Mouse (Mus musculus) ES-E14 (cell line): ENCODE results near the gene Sox12. TPM values are rescaled to one million over a fixed set of nuclear protein-coding genes. Genes with fewer than 3 reads are reported as not detected.

Experiments used
- DNase-seq: peaks from one replicate; pipeline ENCODE4 v3.0.0-alpha.2; 2013; ENCODE audit warnings: low read depth, low spot score
- H3K27ac ChIP-seq: 2 replicates; pipeline ENCODE4 v1.5.1; 2012; ENCODE audit warnings: low read depth, mild to moderate bottlenecking, low read length, moderate library complexity, mixed read lengths; ENCODE audit not compliant: poor library complexity, insufficient read depth, severe bottlenecking
- H3K36me3 ChIP-seq: 2 replicates; pipeline ENCODE4 v1.6.1; 2012; ENCODE audit warnings: mild to moderate bottlenecking, low read length, moderate library complexity, mixed read lengths; ENCODE audit not compliant: control insufficient read depth, poor library complexity, insufficient read depth, severe bottlenecking
- H3K4me1 ChIP-seq, 2 experiments: fragments of 150-350 bp in 1 of 2; sonication (generic) in 1 of 2; 2 replicates each; pipeline ENCODE4 v1.6.1; 2012; ENCODE audit warnings: low read length in 2 of 2, mild to moderate bottlenecking in 1 of 2, mixed read lengths in 1 of 2; ENCODE audit not compliant: control insufficient read depth in 2 of 2, insufficient read depth in 2 of 2, poor library complexity in 1 of 2
- H3K4me3 ChIP-seq, 2 experiments: fragments of 150-350 bp in 1 of 2; sonication (generic) in 1 of 2; 2 replicates each; pipeline ENCODE4 v1.5.1; 2012; ENCODE audit warnings: low read length in 2 of 2, low read depth in 1 of 2, mild to moderate bottlenecking in 1 of 2, mixed read lengths in 1 of 2; ENCODE audit not compliant: insufficient read depth in 1 of 2, poor library complexity in 1 of 2, severe bottlenecking in 1 of 2
- H3K9ac ChIP-seq: 2 replicates; pipeline ENCODE4 v1.6.1; 2012; ENCODE audit warnings: low read depth, mild to moderate bottlenecking, low read length, mixed read lengths; ENCODE audit not compliant: poor library complexity, insufficient read depth, severe bottlenecking
- H3K9me3 ChIP-seq: fragments of 150-350 bp; sonication (generic); 2 replicates; pipeline ENCODE4 v1.6.1; 2012; ENCODE audit warnings: low read depth, mild to moderate bottlenecking, low read length; ENCODE audit not compliant: control insufficient read depth, insufficient read depth
- CHD2 ChIP-seq: IDR thresholded peaks from 2 replicates; pipeline ENCODE4 v1.6.1; 2014; ENCODE audit warnings: mild to moderate bottlenecking, low read depth, low read length, inconsistent platforms
- HCFC1 ChIP-seq: IDR thresholded peaks from 2 replicates; pipeline ENCODE4 v1.6.1; 2012; ENCODE audit warnings: low read length, inconsistent platforms, borderline replicate concordance; ENCODE audit not compliant: insufficient read depth
- MAFK ChIP-seq: IDR thresholded peaks from 2 replicates; pipeline ENCODE4 v1.6.1; 2014; ENCODE audit warnings: mild to moderate bottlenecking, low read depth, low read length, inconsistent platforms; ENCODE audit not compliant: insufficient read depth
- ZC3H11A ChIP-seq: IDR thresholded peaks from 2 replicates; pipeline ENCODE4 v1.6.1; 2012; ENCODE audit warnings: low read depth, mild to moderate bottlenecking, inconsistent platforms, low read length, borderline replicate concordance
- ZNF384 ChIP-seq: IDR thresholded peaks from 2 replicates; pipeline ENCODE4 v1.6.1; 2012; ENCODE audit warnings: low read depth, low read length, inconsistent platforms
- in situ Hi-C, 2 experiments: fragments of 600-800 bp; cut with MboI; formaldehyde crosslinking; loops; one replicate each; pipeline ENCODE4 v1.15.1; 2025; ENCODE audit warnings: low sequenced_read_pairs in 2 of 2, inconsistent platforms in 1 of 2; ENCODE audit not compliant: unreplicated experiment in 2 of 2
- total RNA-seq: library from RNA; depleted of rRNA; stranded (reverse); fragments of 300-350 nt; gene quantifications from 2 replicates; pipeline ENCODE4 v1.2.3, GENCODE M21; 2012

Gene Sox12
- total RNA-seq, 1 experiment: 7.4 TPM

DNA sequence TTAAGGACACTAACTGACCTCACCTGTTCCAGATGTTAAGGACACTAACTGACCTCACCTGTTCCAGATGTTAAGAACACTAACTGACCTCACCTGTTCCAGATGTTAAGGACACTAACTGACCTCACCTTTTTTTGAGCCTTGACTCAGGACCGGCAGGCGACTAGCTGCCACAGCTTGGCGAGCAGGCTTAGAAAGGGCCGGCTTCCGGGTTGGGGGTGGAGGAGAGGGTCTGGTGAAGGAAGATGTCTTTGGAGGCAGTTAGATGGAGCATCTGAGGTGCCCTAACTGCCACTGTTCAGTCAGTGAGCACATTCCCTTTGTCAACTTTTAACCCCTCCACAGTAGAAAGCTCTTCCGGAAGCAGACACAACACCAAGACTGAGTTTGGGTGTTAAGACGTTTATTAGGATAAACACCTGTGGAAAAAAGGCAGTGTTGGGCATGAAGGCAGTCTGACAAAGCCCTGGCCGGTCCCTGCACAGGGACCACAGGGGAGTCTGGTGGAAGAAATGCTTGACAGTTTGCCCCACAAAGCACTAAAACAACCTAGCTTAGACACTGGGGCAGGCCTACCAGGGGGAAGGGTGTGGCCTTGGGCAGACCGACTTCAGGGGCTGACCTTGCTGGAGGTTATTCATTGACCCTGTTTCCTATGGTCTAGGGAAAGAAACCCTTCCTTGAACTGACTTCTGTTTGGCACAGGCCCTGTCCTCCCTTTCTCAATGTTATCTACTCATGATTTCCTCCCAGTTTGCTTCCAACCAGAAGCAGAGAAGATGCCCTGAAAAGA, 4.4 kb downstream of the Sox12 start:
- DNase-seq: no peak
- peaks cover 7% of the 10 kb centered on the region; the same call in 1 of the 2 replicates for H3K36me3 ChIP-seq
- no peak overlapping the region for H3K9ac ChIP-seq
- no peaks in the 10 kb centered on the region for H3K9me3 ChIP-seq
- H3K4me1 ChIP-seq: peaks cover 7 to 10% of the 10 kb centered on the region in 2 experiments
- TF ChIP-seq ZC3H11A: no peak
- no peak for TF ChIP-seq HCFC1
- no peak for TF ChIP-seq CHD2
- no peak for TF ChIP-seq MAFK
- no peak for TF ChIP-seq ZNF384
- no peak overlapping the region for H3K27ac ChIP-seq
- in situ Hi-C loops: no loop called here
- no peak overlapping the region for H3K4me3 ChIP-seq

DNA sequence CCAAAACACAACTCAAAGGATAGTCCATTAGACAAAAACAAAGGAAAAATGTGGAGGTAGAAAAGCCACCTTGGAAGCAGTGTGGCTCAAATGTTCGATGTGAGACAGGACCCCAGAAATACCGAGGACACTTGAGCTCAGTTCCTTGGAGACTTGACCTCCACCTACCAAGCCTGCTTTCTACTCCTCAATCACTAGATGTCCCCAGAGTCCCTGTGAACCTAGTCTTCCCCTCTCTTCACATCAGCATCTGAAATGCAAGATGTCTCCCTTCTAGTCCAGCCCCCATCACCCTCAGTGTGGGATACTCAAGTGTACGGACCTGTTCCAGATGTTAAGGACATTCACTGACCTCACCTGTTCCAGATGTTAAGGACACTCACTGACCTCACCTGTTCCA, 5.1 kb downstream of the Sox12 start:
- H3K36me3 ChIP-seq: peaks cover 7% of the 10 kb centered on the region; the same call in 1 of the 2 replicates
- H3K4me3 ChIP-seq: no peak overlapping the region
- H3K27ac ChIP-seq: no peak overlapping the region
- no peak for DNase-seq
- H3K4me1 ChIP-seq: peaks cover 7 to 10% of the 10 kb centered on the region in 2 experiments
- H3K9ac ChIP-seq: no peak overlapping the region
- TF ChIP-seq ZC3H11A: peak; percentile 82
- TF ChIP-seq ZNF384: no peak
- no peak for TF ChIP-seq MAFK
- H3K9me3 ChIP-seq: no peaks in the 10 kb centered on the region
- in situ Hi-C loops: no loop called here

- in situ Hi-C loops: no loop called here
Measured at GRCm38 (mm10) chr2:152384191-152384590, 13.7 kb downstream of the Sox12 start.

DNA sequence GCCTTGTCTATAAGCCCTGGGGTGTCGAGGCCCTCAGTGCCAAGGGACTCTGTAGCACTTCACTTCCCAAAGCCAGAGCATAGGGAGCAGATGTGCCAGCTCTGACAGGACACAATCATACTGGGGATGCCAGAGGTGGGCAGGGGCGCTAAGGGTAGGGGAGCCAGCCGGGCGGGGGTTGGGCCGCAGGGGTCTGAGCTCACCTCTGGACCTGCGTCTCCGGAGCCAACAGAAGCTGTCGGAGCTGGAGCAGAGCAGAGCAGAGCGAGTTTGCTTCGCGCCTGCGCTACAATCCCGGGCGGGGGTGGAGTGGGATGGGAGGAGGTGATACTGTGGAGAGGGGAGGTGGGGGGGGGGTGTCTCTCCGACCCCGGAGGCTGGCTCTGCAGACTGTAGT, 21.5 kb downstream of the Sox12 start, which contains the start of gene Nrsn2:
Gene Nrsn2 (minus strand): TSS at position 294 of the 397 bp plus-strand sequence.
- Histone ChIP-seq H3K27ac (peak within 1 kb of the TSS; percentile 45; the same call in 1 of the 2 replicates), H3K4me1 (peaks cover 2 to 20% of the 10 kb centered on the region in 2 experiments; a peak in 3 of 4 replicates), H3K4me3 (peak within 1 kb of the TSS; percentile 30 to 41), H3K36me3 (no peaks in the 10 kb centered on the region), H3K9me3 (no peaks in the 10 kb centered on the region), H3K9ac (peak within 1 kb of the TSS; percentile 44; the same call in 1 of the 2 replicates)
- in situ Hi-C loops: no loop called here
- no peak for DNase-seq
- TF ChIP-seq ZC3H11A (no peak), ZNF384 (no peak), MAFK (no peak), HCFC1 (no peak), CHD2 (no peak)

More at GRCm38 (mm10) chr2:152384191-152384590, 13.7 kb downstream of the Sox12 start:
- Histone ChIP-seq H3K9ac (no peak overlapping the region), H3K4me3 (no peak overlapping the region), H3K4me1 (peaks cover 0 to 5% of the 10 kb centered on the region in 2 experiments; a peak in 1 of 4 replicates), H3K36me3 (no peaks in the 10 kb centered on the region), H3K27ac (no peak overlapping the region), H3K9me3 (no peaks in the 10 kb centered on the region)
- no peak for DNase-seq
- TF ChIP-seq CHD2: no peak
- no peak for TF ChIP-seq ZC3H11A
- TF ChIP-seq HCFC1: no peak
- no peak for TF ChIP-seq MAFK
- no peak for TF ChIP-seq ZNF384
